Mouse (Mus musculus): ENCODE data around the gene Higd1a.

- TF ChIP-seq CTCF (IDR thresholded peaks at IDR 0.05; ENCODE audit: low read depth) (no peak), EP300 (optimal IDR thresholded peaks at IDR 0.05) (no peak)
Measured at GRCm38 (mm10) chr9:121905556-121906185, 47.5 kb upstream of the Higd1a start.

Data from stomach, postnatal 0 days (tissue).